In the genomic region with DNA sequence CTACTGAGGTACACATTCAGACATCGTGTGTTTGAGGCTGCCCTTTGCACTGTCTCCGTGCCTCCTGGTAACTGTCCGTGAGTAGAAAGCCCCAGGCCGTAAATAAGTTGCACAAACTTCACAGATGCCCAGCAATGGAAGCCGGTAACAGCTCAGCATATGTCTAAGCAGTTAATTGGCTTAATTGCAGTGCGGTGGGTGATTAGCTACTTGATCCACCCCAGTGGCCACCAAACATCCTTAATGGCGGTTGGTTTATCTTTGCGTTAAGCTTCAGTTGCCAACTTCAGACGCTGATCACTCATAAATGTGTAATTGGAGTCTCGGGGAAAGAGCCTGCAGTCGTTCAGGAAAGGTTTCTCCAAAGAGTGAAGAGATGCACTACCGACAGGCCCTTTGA, we compare ENCODE assay signal across 22 mouse cellular contexts.
DNase-seq lines count a peak whose midpoint lies in the region; ATAC-seq and TF ChIP-seq lines count a peak whose summit lies in the region.
"Had no signal": no experiment of that assay in that cellular context is flagged by ENCODE, and none has a peak within 500 bp of the region (broad histone marks: within the 10 kb centered on the region; RNA-seq: fewer than 3 reads in every experiment).

No protein-coding gene starts in this region.

- H3K4me1 ChIP-seq in hindbrain, postnatal 0 days (ENCODE audit: insufficient read depth, low read length): no peaks in the 10 kb centered on the region
- no peaks in the 10 kb centered on the region; the same call in 1 of the 2 replicates for H3K4me1 ChIP-seq in hindbrain, embryonic 16.5 days (ENCODE audit: control insufficient read depth, insufficient read depth, low read depth, low read length)

- H3K36me3 ChIP-seq in hindbrain, postnatal 0 days (ENCODE audit: insufficient read depth, low read length): no peaks in the 10 kb centered on the region
- H3K36me3 ChIP-seq in hindbrain, embryonic 16.5 days (ENCODE audit: control insufficient read depth, insufficient read depth, low read length): no peaks in the 10 kb centered on the region
- H3K36me3 ChIP-seq: embryonic facial prominence, embryonic 15.5 days; forebrain, embryonic 12.5 days; forebrain, embryonic 15.5 days had no signal

- TF ChIP-seq CTCF in hindbrain, postnatal 0 days (IDR thresholded peaks at IDR 0.05; ENCODE audit: low read depth): no peak

- no peak overlapping the region for H3K4me3 ChIP-seq in hindbrain, postnatal 0 days (ENCODE audit: low read length)
- H3K4me3 ChIP-seq in hindbrain, embryonic 16.5 days (ENCODE audit: low read length): no peak overlapping the region
- H3K4me3 ChIP-seq: embryonic facial prominence, embryonic 13.5 days; embryonic facial prominence, embryonic 15.5 days; erythroblast, embryonic 14.5 days; forebrain, embryonic 10.5 days; forebrain, embryonic 12.5 days; forebrain, embryonic 15.5 days had no signal

- no peak overlapping the region for H3K9ac ChIP-seq in hindbrain, postnatal 0 days (replicated peaks; ENCODE audit: low read length)
- H3K9ac ChIP-seq in hindbrain, embryonic 16.5 days (ENCODE audit: low read depth, low read length): no peak overlapping the region
- H3K9ac ChIP-seq: embryonic facial prominence, embryonic 13.5 days; embryonic facial prominence, embryonic 15.5 days; forebrain, embryonic 12.5 days; forebrain, embryonic 15.5 days had no signal

- H3K27me3 ChIP-seq in hindbrain, postnatal 0 days (ENCODE audit: insufficient read depth, low read length): no peaks in the 10 kb centered on the region
- no peaks in the 10 kb centered on the region for H3K27me3 ChIP-seq in hindbrain, embryonic 16.5 days (replicated peaks; ENCODE audit: control insufficient read depth, insufficient read depth, low read length)
- H3K27me3 ChIP-seq: embryonic facial prominence, embryonic 13.5 days; forebrain, embryonic 15.5 days had no signal

- peak; percentile 27 for DNase-seq in hindbrain, postnatal 0 days (ENCODE audit: low spot score)
- DNase-seq in retina, embryonic 14.5 days (ENCODE audit: low spot score): peak; percentile 53
- DNase-seq in retina, postnatal 7 days (ENCODE audit: low read depth, low spot score): peak; percentile 51
- no peak for DNase-seq in left cerebral cortex, postnatal 36 days (ENCODE audit: low spot score in 2 of 2)
- no peak for DNase-seq in adipocyte (ENCODE audit: low spot score)
- DNase-seq: adrenal gland, adult 8-10 months; adrenal gland, postnatal 14 days; adrenal gland, postnatal 36 days; cerebellum, adult 11 months; cerebellum, adult 18-20 months; cerebellum, adult 8-10 months; cerebellum, adult 9-11 months; cerebellum, postnatal 14 days; cerebellum, postnatal 36 days; embryo, embryonic 11 days had no signal

- peaks cover 12% of the 10 kb centered on the region for H3K9me3 ChIP-seq in hindbrain, postnatal 0 days (ENCODE audit: low read length)
- peaks cover 13% of the 10 kb centered on the region for H3K9me3 ChIP-seq in hindbrain, embryonic 16.5 days (ENCODE audit: control insufficient read depth, low read length)

- H3K4me2 ChIP-seq in hindbrain, postnatal 0 days (ENCODE audit: low read depth, low read length): no peak overlapping the region
- no peak overlapping the region for H3K4me2 ChIP-seq in hindbrain, embryonic 16.5 days (ENCODE audit: low read length)
- H3K4me2 ChIP-seq: embryonic facial prominence, embryonic 13.5 days; embryonic facial prominence, embryonic 15.5 days; forebrain, embryonic 12.5 days; forebrain, embryonic 15.5 days had no signal

- no peak for ATAC-seq in hindbrain, postnatal 0 days
- ATAC-seq in hindbrain, embryonic 16.5 days: no peak
- ATAC-seq: forebrain, embryonic 15.5 days had no signal

- 66% methylated on average over 12 of the region's 12 CpGs for WGBS in hindbrain, postnatal 0 days
- 57% methylated on average over 12 of the region's 12 CpGs for WGBS in hindbrain, embryonic 16.5 days

- intact Hi-C loops in left cerebral cortex, postnatal 36 days (cut with DNase I): no loop called here

- H3K27ac ChIP-seq in hindbrain, postnatal 0 days: no peak overlapping the region
- no peak overlapping the region for H3K27ac ChIP-seq in hindbrain, embryonic 16.5 days (ENCODE audit: low read depth, low read length)
- H3K27ac ChIP-seq: embryonic facial prominence, embryonic 13.5 days; embryonic facial prominence, embryonic 15.5 days; forebrain, embryonic 10.5 days; forebrain, embryonic 12.5 days; forebrain, embryonic 15.5 days had no signal

Comparison
In these comparisons a context has a peak if more than half of its experiments do, and no peak if none do; other contexts are left out.
1. DNase-seq: peak in hindbrain, postnatal 0 days (single experiment), retina, embryonic 14.5 days (single experiment) and retina, postnatal 7 days (single experiment); none in left cerebral cortex, postnatal 36 days (0 of 2) and adipocyte (single experiment).